Mouse (Mus musculus) midbrain, embryonic 12.5 days (tissue): ENCODE data around the gene Ddr2. TPM values are rescaled to one million over a fixed set of nuclear protein-coding genes. Genes with fewer than 3 reads are reported as not detected.

ENCODE experiments used
- ATAC-seq: fragments of 200-750 bp; cut with Nextera tagmentation; 2 replicates; pipeline ENCODE4 v1.8.0; 2017; ENCODE audit warnings: low read depth, moderate TSS enrichment, moderate library complexity; ENCODE audit not compliant: low FRiP score
- H3K27ac ChIP-seq: fragments of 300-500 bp; sonication (generic); replicated peaks from 2 replicates; pipeline ENCODE4 v1.5.1; 2016; ENCODE audit warnings: mild to moderate bottlenecking
- H3K27me3 ChIP-seq: fragments of 300-500 bp; sonication (generic); 2 replicates; pipeline ENCODE4 v1.6.1; 2016; ENCODE audit warnings: mild to moderate bottlenecking
- H3K36me3 ChIP-seq: fragments of 300-500 bp; sonication (generic); 2 replicates; pipeline ENCODE4 v1.6.1; 2016
- H3K4me1 ChIP-seq: fragments of 300-500 bp; sonication (generic); 2 replicates; pipeline ENCODE4 v1.6.1; 2016
- H3K4me2 ChIP-seq: fragments of 300-500 bp; sonication (generic); replicated peaks from 2 replicates; pipeline ENCODE4 v1.6.1; 2016; ENCODE audit warnings: mild to moderate bottlenecking, moderate library complexity
- H3K4me3 ChIP-seq: fragments of 300-500 bp; sonication (generic); 2 replicates; pipeline ENCODE4 v1.5.1; 2016; ENCODE audit warnings: mild to moderate bottlenecking
- H3K9ac ChIP-seq: fragments of 300-500 bp; sonication (generic); replicated peaks from 2 replicates; pipeline ENCODE4 v1.6.1; 2016; ENCODE audit warnings: mild to moderate bottlenecking, moderate library complexity
- H3K9me3 ChIP-seq: fragments of 300-500 bp; sonication (generic); 2 replicates; pipeline ENCODE4 v1.6.1; 2016; ENCODE audit warnings: mild to moderate bottlenecking
- WGBS: fragments of 180-500 bp; shearing (Covaris S2); methylation state at CpG from one replicate; pipeline ENCODE4 v1.1.7; 2016; 5-methylcytosine and 5-hydroxymethylcytosine counted together
- polyA plus RNA-seq: library from polyadenylated mRNA; unstranded; fragments of >200 nt; fragmentation: Nextera tagmentation; extraction: Ambion mirVana; gene quantifications from 2 replicates; pipeline ENCODE4 v1.2.1, GENCODE M21; 2016

Gene Ddr2
- polyA plus RNA-seq, result 19.6 and 31.1 TPM in 2 replicates

- H3K9me3 ChIP-seq, result no peaks in the 10 kb centered on the region
- no peaks in the 10 kb centered on the region for H3K4me1 ChIP-seq
- ATAC-seq, result no peak
- H3K27me3 ChIP-seq, result no peaks in the 10 kb centered on the region
- no peak within 1 kb of the TSS for H3K9ac ChIP-seq
- no peaks in the 10 kb centered on the region for H3K36me3 ChIP-seq
- H3K27ac ChIP-seq, result no peak within 1 kb of the TSS
- 76% methylated on average over 17 of the region's 17 CpGs for WGBS
- peak within 1 kb of the TSS; percentile 6; the same call in 1 of the 2 replicates for H3K4me3 ChIP-seq
- H3K4me2 ChIP-seq, result no peak within 1 kb of the TSS
These were observed at the start of gene Ddr2 for GRCm38 (mm10) chr1:170110516-170111332. Gene Ddr2, minus strand, starts transcription at chr1:170110762.

- Histone ChIP-seq H3K9me3 (no peaks in the 10 kb centered on the region), H3K4me2 (no peak overlapping the region), H3K9ac (no peak overlapping the region), H3K27me3 (no peaks in the 10 kb centered on the region), H3K36me3 (peaks cover 17% of the 10 kb centered on the region; the same call in 1 of the 2 replicates), H3K27ac (no peak overlapping the region), H3K4me3 (no peak overlapping the region), H3K4me1 (no peaks in the 10 kb centered on the region)
- WGBS, result 96% methylated on average over 2 of the region's 2 CpGs
- no peak for ATAC-seq
These were observed 49.1 kb upstream of the Ddr2 start for GRCm38 (mm10) chr1:170159707-170160106.

DNA sequence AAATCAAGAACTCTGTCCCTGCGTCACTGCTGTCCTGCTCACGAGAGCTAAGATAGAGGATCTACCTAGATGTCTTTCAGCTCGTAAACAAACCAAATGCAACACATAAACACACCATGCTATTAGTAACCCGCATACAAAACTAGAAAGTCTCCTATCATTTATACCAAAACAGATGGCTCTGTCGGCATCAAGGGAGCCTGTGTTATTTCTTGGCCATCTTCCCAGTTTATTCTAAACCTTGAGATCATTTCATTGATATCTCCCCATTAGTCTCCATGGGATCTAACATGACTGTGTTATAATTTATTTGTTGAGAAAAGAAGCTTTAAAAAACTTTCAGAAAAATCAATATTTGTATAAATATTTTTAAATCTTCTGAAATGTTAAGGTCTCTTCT is 45.2 kb upstream of the Ddr2 start:
- peaks cover 13% of the 10 kb centered on the region; the same call in 1 of the 2 replicates for H3K36me3 ChIP-seq
- H3K27ac ChIP-seq, result no peak overlapping the region
- no peaks in the 10 kb centered on the region for H3K4me1 ChIP-seq
- 93% methylated on average over 5 of the region's 5 CpGs for WGBS
- no peak overlapping the region for H3K9ac ChIP-seq
- no peak for ATAC-seq
- no peak overlapping the region for H3K4me2 ChIP-seq
- no peak overlapping the region for H3K4me3 ChIP-seq
- H3K27me3 ChIP-seq, result no peaks in the 10 kb centered on the region
- H3K9me3 ChIP-seq, result no peaks in the 10 kb centered on the region

DNA sequence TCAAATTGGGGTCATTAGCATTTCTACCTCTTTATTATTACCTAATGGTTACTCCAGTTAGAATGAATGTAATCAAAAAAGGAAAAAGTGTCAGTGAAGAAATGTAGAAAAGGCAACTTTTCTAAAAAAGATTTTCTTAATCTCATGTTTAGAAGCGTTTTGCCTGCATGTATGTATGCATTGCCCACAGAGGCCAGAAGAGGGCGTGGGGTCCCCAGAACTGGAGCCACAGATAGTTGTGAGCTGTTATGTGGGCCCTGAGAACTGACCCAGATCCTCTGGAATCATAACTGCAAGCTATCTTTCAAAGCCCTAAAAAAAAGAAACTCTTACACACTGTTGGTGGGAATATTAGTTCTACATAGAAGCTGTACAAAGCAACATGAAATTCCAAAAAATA is 44.7 kb upstream of the Ddr2 start:
- Histone ChIP-seq H3K4me1 (no peaks in the 10 kb centered on the region), H3K27me3 (no peaks in the 10 kb centered on the region), H3K9me3 (no peaks in the 10 kb centered on the region), H3K4me3 (no peak overlapping the region), H3K4me2 (no peak overlapping the region), H3K9ac (no peak overlapping the region), H3K36me3 (peaks cover 13% of the 10 kb centered on the region; the same call in 1 of the 2 replicates), H3K27ac (no peak overlapping the region)
- ATAC-seq, result no peak
- WGBS, result 76% methylated on average over 2 of the region's 2 CpGs

DNA sequence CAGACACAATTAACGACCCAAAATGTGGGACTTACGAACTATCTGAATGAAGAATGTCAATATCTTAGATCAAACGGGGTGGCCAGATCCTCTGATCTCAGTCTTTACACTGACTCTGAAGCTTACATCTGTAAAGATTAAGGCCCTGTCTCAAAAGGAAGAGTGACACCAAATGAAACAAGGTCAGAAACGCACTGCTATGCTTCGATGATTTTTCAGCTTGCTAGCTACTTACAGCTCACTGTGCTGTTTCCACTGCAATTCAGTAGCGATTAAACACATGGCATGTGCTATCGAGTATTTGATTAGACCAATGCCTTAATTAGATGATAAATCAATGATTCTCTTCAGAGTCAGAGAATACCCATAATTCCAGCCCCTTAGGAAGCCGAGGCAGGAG is 43.4 kb upstream of the Ddr2 start:
- no peak for ATAC-seq
- H3K9ac ChIP-seq, result no peak overlapping the region
- no peaks in the 10 kb centered on the region for H3K27me3 ChIP-seq
- H3K4me1 ChIP-seq, result no peaks in the 10 kb centered on the region
- 48% methylated on average over 8 of the region's 8 CpGs for WGBS
- H3K36me3 ChIP-seq, result peaks cover 17% of the 10 kb centered on the region
- no peak overlapping the region for H3K27ac ChIP-seq
- H3K4me2 ChIP-seq, result no peak overlapping the region
- H3K9me3 ChIP-seq, result no peaks in the 10 kb centered on the region
- H3K4me3 ChIP-seq, result no peak overlapping the region

DNA sequence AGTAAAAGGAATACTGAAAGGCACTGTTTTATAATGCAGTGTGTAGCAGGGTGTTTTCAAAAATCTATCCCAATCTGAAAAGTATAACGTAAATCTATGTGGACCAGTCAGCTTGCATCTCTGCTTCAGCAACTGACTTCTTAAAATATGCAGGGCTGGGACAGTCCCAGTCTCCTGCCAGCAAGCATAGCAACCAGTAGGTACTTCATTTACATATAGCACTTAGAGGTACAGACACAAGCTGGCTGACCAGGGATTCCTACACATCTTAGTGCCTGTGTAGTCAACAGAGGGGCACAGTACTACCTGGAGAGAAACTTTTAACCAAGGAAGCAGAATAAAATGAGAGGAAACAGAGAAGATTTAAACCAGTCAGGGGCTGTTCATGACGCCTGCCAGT is 42.0 kb upstream of the Ddr2 start:
- Histone ChIP-seq H3K27ac (no peak overlapping the region), H3K27me3 (no peaks in the 10 kb centered on the region), H3K9me3 (no peaks in the 10 kb centered on the region), H3K4me2 (no peak overlapping the region), H3K4me3 (no peak overlapping the region), H3K36me3 (peaks cover 22% of the 10 kb centered on the region), H3K9ac (no peak overlapping the region), H3K4me1 (no peaks in the 10 kb centered on the region)
- ATAC-seq, result no peak
- WGBS, result 82% methylated on average over 2 of the region's 2 CpGs

DNA sequence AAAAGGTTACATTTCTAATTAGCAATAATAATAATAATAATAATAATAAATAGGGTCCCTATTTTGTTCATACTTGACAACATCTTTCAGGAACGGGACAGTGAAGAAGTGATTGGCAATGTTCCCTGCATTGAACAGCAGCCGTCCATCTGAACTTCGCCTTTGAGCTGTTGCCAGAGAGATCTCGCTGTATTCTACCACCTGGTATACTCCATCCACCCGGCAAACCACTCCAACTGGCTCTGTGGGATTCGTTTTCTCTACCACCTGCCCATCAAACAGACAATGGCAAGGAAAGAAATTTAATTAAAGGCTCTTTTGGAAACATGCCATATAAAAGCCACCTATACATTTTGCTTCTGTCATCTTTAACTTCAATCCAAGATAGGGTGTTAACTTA is 40.3 kb upstream of the Ddr2 start:
- H3K27ac ChIP-seq, result no peak overlapping the region
- no peak overlapping the region for H3K4me2 ChIP-seq
- no peak for ATAC-seq
- 89% methylated on average over 6 of the region's 6 CpGs for WGBS
- H3K4me1 ChIP-seq, result no peaks in the 10 kb centered on the region
- H3K27me3 ChIP-seq, result no peaks in the 10 kb centered on the region
- H3K9me3 ChIP-seq, result no peaks in the 10 kb centered on the region
- no peak overlapping the region for H3K4me3 ChIP-seq
- H3K9ac ChIP-seq, result no peak overlapping the region
- peaks cover 21% of the 10 kb centered on the region for H3K36me3 ChIP-seq

DNA sequence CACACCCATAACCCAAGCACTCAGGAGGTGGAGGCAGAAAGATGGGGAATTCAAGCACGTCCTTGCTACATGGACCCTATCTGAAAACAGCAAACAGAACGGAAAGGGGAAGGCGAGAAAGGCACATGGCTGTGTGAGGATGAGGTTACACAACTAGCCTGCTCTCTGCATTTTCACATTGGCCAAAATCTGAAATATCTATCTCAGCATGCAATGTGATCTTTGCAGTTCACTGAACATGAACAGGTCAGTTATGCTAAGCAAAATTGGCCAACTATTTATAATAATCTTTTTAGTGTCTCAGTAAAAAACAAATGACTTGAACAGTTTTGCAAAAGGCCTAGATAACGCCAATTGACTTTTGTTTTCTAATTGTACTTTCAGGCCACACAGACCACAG is 39.2 kb upstream of the Ddr2 start:
- Histone ChIP-seq H3K27me3 (no peaks in the 10 kb centered on the region), H3K4me2 (no peak overlapping the region), H3K27ac (no peak overlapping the region), H3K9ac (no peak overlapping the region), H3K4me3 (no peak overlapping the region), H3K36me3 (peaks cover 18% of the 10 kb centered on the region), H3K9me3 (no peaks in the 10 kb centered on the region), H3K4me1 (no peaks in the 10 kb centered on the region)
- 86% methylated on average over 4 of the region's 4 CpGs for WGBS
- ATAC-seq, result no peak

DNA sequence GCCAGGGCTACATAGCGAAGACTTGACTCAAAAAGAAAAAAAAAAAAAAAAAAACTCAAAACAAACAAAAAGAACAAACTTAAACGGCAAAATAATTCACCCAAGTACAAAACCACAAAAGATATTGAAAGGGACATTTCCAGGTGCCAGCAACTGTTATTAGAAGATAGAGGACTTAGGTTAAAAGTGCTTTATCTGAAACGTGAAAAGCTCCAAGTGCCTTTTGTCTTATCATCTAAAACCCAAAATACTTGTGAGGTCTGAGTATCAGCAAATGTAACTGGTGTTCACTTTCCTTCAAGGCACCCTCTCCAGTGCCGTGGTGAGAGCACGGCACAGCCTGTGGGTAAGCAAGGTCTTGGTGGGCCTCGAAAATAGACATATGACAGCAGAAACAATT is 38.0 kb upstream of the Ddr2 start:
- H3K27ac ChIP-seq, result no peak overlapping the region
- no peak overlapping the region for H3K4me3 ChIP-seq
- ATAC-seq, result no peak
- H3K9me3 ChIP-seq, result no peaks in the 10 kb centered on the region
- H3K4me1 ChIP-seq, result no peaks in the 10 kb centered on the region
- H3K27me3 ChIP-seq, result no peaks in the 10 kb centered on the region
- H3K36me3 ChIP-seq, result peaks cover 23% of the 10 kb centered on the region
- no peak overlapping the region for H3K4me2 ChIP-seq
- no peak overlapping the region for H3K9ac ChIP-seq
- WGBS, result 89% methylated on average over 6 of the region's 6 CpGs

DNA sequence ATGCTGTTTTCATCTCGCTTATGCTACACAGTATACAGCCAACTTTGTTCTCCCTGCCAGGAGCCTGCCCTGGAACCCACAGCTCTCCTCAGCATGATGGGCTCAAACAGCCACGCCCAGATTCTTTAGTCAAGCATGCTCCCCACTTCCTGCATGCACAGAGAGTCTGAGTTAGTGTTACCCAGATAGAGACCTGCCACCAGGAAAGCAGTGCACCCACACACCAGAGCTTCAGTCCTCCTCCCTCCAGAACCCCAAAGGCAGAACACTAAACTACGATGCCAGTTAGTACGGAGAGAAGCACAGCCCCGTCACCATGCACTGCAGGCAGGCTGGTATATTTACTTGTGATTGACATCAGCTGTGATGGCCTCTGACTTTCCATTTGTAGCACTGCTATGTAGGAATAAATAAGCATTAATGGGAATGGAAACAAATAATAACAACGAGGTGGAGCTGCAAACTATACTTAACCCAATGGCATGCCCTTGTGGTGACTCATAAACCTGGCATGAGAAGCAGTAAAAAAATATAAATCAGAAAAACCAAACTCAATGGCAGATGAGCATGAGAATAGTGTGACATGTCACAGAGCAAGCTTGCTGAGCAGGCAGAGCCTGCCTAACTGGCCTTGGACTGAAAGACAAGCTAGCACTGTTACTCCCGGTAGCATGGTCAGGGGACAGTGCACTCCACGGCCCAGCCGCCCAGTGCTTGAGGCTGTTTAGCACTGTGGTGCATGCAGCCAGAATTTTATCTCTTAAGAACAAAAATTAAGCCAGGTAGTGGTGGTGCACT is 37.3 kb upstream of the Ddr2 start:
- Histone ChIP-seq H3K27ac (no peak overlapping the region), H3K27me3 (no peaks in the 10 kb centered on the region), H3K4me2 (no peak overlapping the region), H3K4me1 (no peaks in the 10 kb centered on the region), H3K9ac (no peak overlapping the region), H3K9me3 (no peaks in the 10 kb centered on the region), H3K36me3 (peaks cover 27% of the 10 kb centered on the region), H3K4me3 (no peak overlapping the region)
- ATAC-seq, result no peak
- 91% methylated on average over 9 of the region's 9 CpGs for WGBS

GRCm38 (mm10) chr1:170145606-170146005 is 35.0 kb upstream of the Ddr2 start:
- ATAC-seq, result no peak
- H3K36me3 ChIP-seq, result peaks cover 32% of the 10 kb centered on the region
- 98% methylated on average over 4 of the region's 4 CpGs for WGBS

DNA sequence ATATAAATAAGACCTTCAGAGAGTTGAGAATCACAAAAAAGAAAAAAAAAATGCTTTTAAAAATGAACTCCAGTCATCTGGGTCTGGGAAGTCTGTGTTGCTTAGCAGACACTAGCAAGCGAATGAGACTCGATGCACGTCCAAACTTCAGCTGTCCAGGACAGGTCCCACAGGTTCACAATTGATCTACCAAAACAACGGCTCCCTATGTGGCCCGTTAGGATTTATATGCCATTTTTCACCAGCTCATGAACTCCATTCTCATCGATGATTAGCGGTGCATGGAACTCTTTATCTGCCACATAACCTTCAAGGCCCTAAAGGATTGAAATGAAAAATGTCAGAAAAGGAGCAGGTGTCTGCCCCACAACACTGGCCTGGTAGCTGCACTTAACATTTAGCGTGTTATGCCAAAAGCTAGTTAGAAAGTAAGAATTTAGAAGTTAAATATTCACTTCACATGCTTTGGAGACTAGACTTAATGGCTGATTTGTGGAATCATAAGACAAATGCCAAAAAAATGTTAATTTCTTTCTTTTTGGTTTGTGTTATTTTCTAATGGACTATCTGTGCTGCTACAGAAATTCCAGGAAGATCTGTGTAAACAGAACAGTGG is 31.8 kb upstream of the Ddr2 start:
- Histone ChIP-seq H3K4me2 (no peak overlapping the region), H3K27ac (no peak overlapping the region), H3K9me3 (no peaks in the 10 kb centered on the region), H3K9ac (no peak overlapping the region), H3K36me3 (peaks cover 15% of the 10 kb centered on the region; the same call in 1 of the 2 replicates), H3K4me3 (no peak overlapping the region), H3K27me3 (no peaks in the 10 kb centered on the region), H3K4me1 (no peaks in the 10 kb centered on the region)
- WGBS, result 87% methylated on average over 8 of the region's 8 CpGs
- ATAC-seq, result no peak

More at GRCm38 (mm10) chr1:170145606-170146005, 35.0 kb upstream of the Ddr2 start:
- H3K4me3 ChIP-seq, result no peak overlapping the region
- H3K9me3 ChIP-seq, result no peaks in the 10 kb centered on the region
- H3K9ac ChIP-seq, result no peak overlapping the region
- H3K27me3 ChIP-seq, result no peaks in the 10 kb centered on the region
- no peak overlapping the region for H3K4me2 ChIP-seq
- H3K27ac ChIP-seq, result no peak overlapping the region
- H3K4me1 ChIP-seq, result no peaks in the 10 kb centered on the region
